Mouse (Mus musculus): ENCODE measurements around the gene Mustn1. TPM values are rescaled to one million over a fixed set of nuclear protein-coding genes. Genes with fewer than 3 reads are reported as not detected.

Mustn1 gene
- total RNA-seq, 4 experiments from 2014 or later, result 2.1 to 4.1 (median 2.2) TPM

Other genes with a start within 250 kb of the Mustn1 start
- 10 to 100 TPM; 11.9 to 13.7 (median 13.2) TPM for gene Rft1, start 224.8 kb upstream of the Mustn1 start, total RNA-seq (2022)
- 10 to 100 TPM; 36.1 to 43.5 (median 36.7) TPM for gene Sfmbt1, start 164.4 kb upstream of the Mustn1 start, total RNA-seq (2022)
- 10 to 100 TPM; 24.3 to 28.8 (median 25.5) TPM for gene Tmem110, start 53.6 kb upstream of the Mustn1 start, total RNA-seq (2022)
- gene Itih4, start 7.3 kb downstream of the Mustn1 start, total RNA-seq (2022), result under 1 TPM in 2 of 4 experiments, not detected in 2; 0.16 to 0.35 TPM
- gene Itih3, start 44.6 kb downstream of the Mustn1 start, total RNA-seq (2022), result 10 to 100 TPM; 32.1 to 49.7 (median 37.8) TPM
- gene Itih1, start 64.1 kb downstream of the Mustn1 start, total RNA-seq (2022), result not detected
- 10 to 100 TPM; 16.4 to 19.4 (median 18.6) TPM for gene Nek4, start 72.2 kb downstream of the Mustn1 start, total RNA-seq (2022)
- gene Glt8d1, start 122.2 kb downstream of the Mustn1 start, total RNA-seq (2022), result 10 to 100 TPM; 30.9 to 38.6 (median 32.5) TPM
- 100 to 1,000 TPM; 166 to 179 (median 173) TPM for gene Spcs1, start 122.5 kb downstream of the Mustn1 start, total RNA-seq (2022)
- 10 to 100 TPM; 51.1 to 56.1 (median 52.0) TPM for gene Pbrm1, start 139.9 kb downstream of the Mustn1 start, total RNA-seq (2022)
- 10 to 100 TPM; 43.5 to 58.8 (median 49.6) TPM for gene Gnl3, start 140.0 kb downstream of the Mustn1 start, total RNA-seq (2022)
- gene Smim4, start 249.8 kb downstream of the Mustn1 start, total RNA-seq (2022), result 10 to 100 TPM; 26.5 to 30.6 (median 28.0) TPM

Data from left cerebral cortex, adult 8-10 months (tissue).